Comparison of ENCODE assay signal across 16 mouse cellular contexts in the genomic region with DNA sequence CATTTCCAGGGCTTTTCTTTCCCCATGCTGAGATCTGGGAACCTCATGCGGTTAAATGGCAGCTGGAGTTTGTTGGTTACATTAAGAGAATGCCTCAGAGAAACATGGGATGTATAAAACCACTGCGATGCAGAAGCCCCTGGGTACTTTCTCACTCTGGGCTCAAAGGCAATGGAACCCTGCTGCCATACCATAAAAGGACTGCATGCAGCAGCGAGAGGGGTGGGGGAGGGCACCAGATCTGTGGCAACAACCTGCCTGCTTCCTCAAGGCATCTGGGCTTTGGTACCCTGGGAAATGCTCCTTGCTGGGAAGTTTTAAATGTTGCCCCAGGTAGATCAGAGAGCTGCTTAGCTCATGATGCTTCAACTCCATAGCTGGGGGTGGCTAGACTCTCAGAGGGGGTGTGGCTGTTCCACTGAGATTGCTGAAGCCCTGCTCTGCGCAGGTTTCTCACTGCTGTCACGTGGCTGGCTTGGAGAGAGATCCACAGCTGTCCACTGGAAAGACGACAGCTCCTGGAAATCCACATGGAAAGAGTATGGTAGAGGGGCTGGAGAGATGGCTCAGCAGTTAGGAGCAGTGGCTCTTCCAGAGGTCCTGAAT.
DNase-seq lines count a peak whose midpoint lies in the region; ATAC-seq lines count a peak whose summit lies in the region.
"Had no signal": no experiment of that assay in that cellular context is flagged by ENCODE, and none has a peak within 500 bp of the region (broad histone marks: within the 10 kb centered on the region; RNA-seq: fewer than 3 reads in every experiment).

No protein-coding gene starts in this region.

- H3K36me3 ChIP-seq in heart, embryonic 12.5 days = no peaks in the 10 kb centered on the region
- no peaks in the 10 kb centered on the region for H3K36me3 ChIP-seq in hindbrain, embryonic 12.5 days
- H3K36me3 ChIP-seq in neural tube, embryonic 13.5 days = no peaks in the 10 kb centered on the region

- no peak for ATAC-seq in heart, embryonic 12.5 days (ENCODE audit: insufficient number of reproducible peaks, low FRiP score)
- ATAC-seq in hindbrain, embryonic 12.5 days (ENCODE audit: low FRiP score) = no peak
- peak; percentile 47; the same call in 1 of the 2 replicates for ATAC-seq in neural tube, embryonic 13.5 days (ENCODE audit: low read depth)
- ATAC-seq: liver, postnatal 0 days had no signal

- no peak overlapping the region for H3K4me3 ChIP-seq in heart, embryonic 12.5 days
- H3K4me3 ChIP-seq in hindbrain, embryonic 12.5 days = no peak overlapping the region
- no peak overlapping the region for H3K4me3 ChIP-seq in neural tube, embryonic 13.5 days
- H3K4me3 ChIP-seq: megakaryocyte, embryonic 14.5 days had no signal

- H3K27ac ChIP-seq in heart, embryonic 12.5 days (ENCODE audit: poor library complexity, severe bottlenecking) = no peak overlapping the region
- H3K27ac ChIP-seq in hindbrain, embryonic 12.5 days = no peak overlapping the region
- H3K27ac ChIP-seq in neural tube, embryonic 13.5 days (replicated peaks) = no peak overlapping the region

- 19% methylated on average over 6 of the region's 6 CpGs for WGBS in heart, embryonic 12.5 days
- WGBS in hindbrain, embryonic 12.5 days = 17% methylated on average over 6 of the region's 6 CpGs
- WGBS in neural tube, embryonic 13.5 days = 16% methylated on average over 6 of the region's 6 CpGs

- H3K9ac ChIP-seq in heart, embryonic 12.5 days = no peak overlapping the region
- H3K9ac ChIP-seq in hindbrain, embryonic 12.5 days = no peak overlapping the region
- H3K9ac ChIP-seq in neural tube, embryonic 13.5 days = no peak overlapping the region
- H3K9ac ChIP-seq: liver, postnatal 0 days had no signal

- DNase-seq in heart, adult 11 months = no peak
- peak; percentile 8 for DNase-seq in ZHBTc4 (ENCODE audit: low read depth, low spot score)
- no peak for DNase-seq in frontal cortex, adult 2 months (ENCODE audit: extremely low spot score in 1 of 2, low spot score in 1 of 2)
- no peak for DNase-seq in lung, postnatal 25 days (ENCODE audit: low spot score)
- DNase-seq in testis, postnatal 10 days (ENCODE audit: low spot score) = no peak
- DNase-seq: adrenal gland, adult 2 months; cerebellum, postnatal 36 days; gastrocnemius, postnatal 25 days; kidney, adult 8-10 months; left cerebral cortex, postnatal 4 days; liver, postnatal 0 days; thymus, adult 2 months had no signal

- H3K4me1 ChIP-seq in heart, embryonic 12.5 days (replicated peaks) = peaks cover 7% of the 10 kb centered on the region
- H3K4me1 ChIP-seq in hindbrain, embryonic 12.5 days = peaks cover 11% of the 10 kb centered on the region
- peaks cover 12% of the 10 kb centered on the region for H3K4me1 ChIP-seq in neural tube, embryonic 13.5 days (replicated peaks)
- H3K4me1 ChIP-seq: megakaryocyte, embryonic 14.5 days had no signal

- no peaks in the 10 kb centered on the region for H3K9me3 ChIP-seq in heart, embryonic 12.5 days (replicated peaks)
- no peaks in the 10 kb centered on the region for H3K9me3 ChIP-seq in hindbrain, embryonic 12.5 days (replicated peaks)
- no peaks in the 10 kb centered on the region for H3K9me3 ChIP-seq in neural tube, embryonic 13.5 days

- H3K4me2 ChIP-seq in heart, embryonic 12.5 days = peak overlapping the region; percentile 32
- H3K4me2 ChIP-seq in hindbrain, embryonic 12.5 days (replicated peaks) = peak overlapping the region; percentile 15; the same call in 1 of the 2 replicates
- H3K4me2 ChIP-seq in neural tube, embryonic 13.5 days = 0 out of 2 replicates have a peak overlapping the region, but pooled peaks have one; percentile 4

- 0 out of 2 replicates have a peak, but pooled peaks cover 3% of the 10 kb centered on the region for H3K27me3 ChIP-seq in heart, embryonic 12.5 days (replicated peaks)
- no peaks in the 10 kb centered on the region for H3K27me3 ChIP-seq in hindbrain, embryonic 12.5 days
- H3K27me3 ChIP-seq in neural tube, embryonic 13.5 days = no peaks in the 10 kb centered on the region
- H3K27me3 ChIP-seq: megakaryocyte, embryonic 14.5 days had no signal
